ENCODE assay signal across 8 mouse cellular contexts in genomic region chr5:130170666-130171422, GRCm38 (mm10). TPM values are rescaled to one million over a fixed set of nuclear protein-coding genes. Genes with fewer than 3 reads are reported as not detected.
A peak's percentile ranks its signal among the peaks of the same experiment; 100 is the strongest.
DNase-seq lines count a peak whose midpoint lies in the region; ATAC-seq and TF ChIP-seq lines count a peak whose summit lies in the region.

No protein-coding gene starts in this region.

- peak overlapping the region; percentile 84 for H3K27ac ChIP-seq in kidney, adult 2 months (ENCODE audit: insufficient read depth, low read depth, low read length)
- H3K27ac ChIP-seq in forebrain, embryonic 13.5 days = peak overlapping the region; percentile 70
- H3K27ac ChIP-seq in liver, embryonic 12.5 days = peak overlapping the region; percentile 100
- H3K27ac ChIP-seq in stomach, postnatal 0 days (replicated peaks) = peak overlapping the region; percentile 95

- no peaks in the 10 kb centered on the region for H3K36me3 ChIP-seq in kidney, adult 2 months (ENCODE audit: control insufficient read depth, insufficient read depth, low read length)
- H3K36me3 ChIP-seq in forebrain, embryonic 13.5 days (ENCODE audit: poor library complexity, severe bottlenecking) = no peaks in the 10 kb centered on the region
- no peaks in the 10 kb centered on the region for H3K36me3 ChIP-seq in liver, embryonic 12.5 days
- H3K36me3 ChIP-seq in stomach, postnatal 0 days (ENCODE audit: control insufficient read depth, insufficient read depth, low read length) = no peaks in the 10 kb centered on the region

- peaks cover 12% of the 10 kb centered on the region for H3K4me1 ChIP-seq in kidney, adult 2 months (ENCODE audit: control insufficient read depth, insufficient read depth, low read length)
- H3K4me1 ChIP-seq in forebrain, embryonic 13.5 days = peaks cover 19% of the 10 kb centered on the region
- H3K4me1 ChIP-seq in liver, embryonic 12.5 days = peaks cover 69% of the 10 kb centered on the region
- H3K4me1 ChIP-seq in stomach, postnatal 0 days (replicated peaks; ENCODE audit: control insufficient read depth, insufficient read depth) = peaks cover 6% of the 10 kb centered on the region

- no peaks in the 10 kb centered on the region for H3K27me3 ChIP-seq in kidney, adult 2 months (replicated peaks; ENCODE audit: control insufficient read depth, insufficient read depth, low read length)
- H3K27me3 ChIP-seq in forebrain, embryonic 13.5 days = no peaks in the 10 kb centered on the region
- H3K27me3 ChIP-seq in liver, embryonic 12.5 days (replicated peaks) = no peaks in the 10 kb centered on the region
- H3K27me3 ChIP-seq in stomach, postnatal 0 days (ENCODE audit: control insufficient read depth, insufficient read depth, low read length) = no peaks in the 10 kb centered on the region

- peak overlapping the region; percentile 69 for H3K4me3 ChIP-seq in kidney, adult 2 months (ENCODE audit: insufficient read depth, low read depth, low read length)
- H3K4me3 ChIP-seq in forebrain, embryonic 13.5 days = peak overlapping the region; percentile 91
- peak overlapping the region; percentile 93 for H3K4me3 ChIP-seq in liver, embryonic 12.5 days
- H3K4me3 ChIP-seq in stomach, postnatal 0 days (ENCODE audit: low read depth, low read length) = peak overlapping the region; percentile 79

- WGBS in kidney, adult 2 months = 5% methylated on average over 6 of the region's 6 CpGs
- 13% methylated on average over 6 of the region's 6 CpGs for WGBS in forebrain, embryonic 13.5 days
- WGBS in liver, embryonic 12.5 days (ENCODE audit: insufficient replicate concordance) = 3% methylated on average over 6 of the region's 6 CpGs
- WGBS in stomach, postnatal 0 days = 12% methylated on average over 6 of the region's 6 CpGs

- ATAC-seq in forebrain, embryonic 13.5 days = no peak
- peak; percentile 84 for ATAC-seq in liver, embryonic 12.5 days
- no peak for ATAC-seq in stomach, postnatal 0 days (ENCODE audit: low FRiP score, low TSS enrichment)

- no peaks in the 10 kb centered on the region for H3K9me3 ChIP-seq in forebrain, embryonic 13.5 days (replicated peaks)
- H3K9me3 ChIP-seq in liver, embryonic 12.5 days (replicated peaks) = no peaks in the 10 kb centered on the region
- H3K9me3 ChIP-seq in stomach, postnatal 0 days (ENCODE audit: control insufficient read depth, low read length) = no peaks in the 10 kb centered on the region

- peak; percentile 39 for DNase-seq in kidney, adult 2 months
- no peak for DNase-seq in kidney, postnatal 14 days
- peak; percentile 78 for DNase-seq in MEL-GATA-1-ER (ENCODE audit: extremely low read depth, low read depth)
- no peak for DNase-seq in stomach, postnatal 0 days (ENCODE audit: low spot score)
- no peak for DNase-seq in retina, embryonic 14.5 days (ENCODE audit: low spot score)
- no peak for DNase-seq in yolk sac, embryonic 10.5 days (ENCODE audit: low spot score)

- no peak for TF ChIP-seq POLR2A in kidney, adult 2 months (IDR thresholded peaks at IDR 0.05; ENCODE audit: low read depth, low read length)

- TF ChIP-seq EP300 in stomach, postnatal 0 days (optimal IDR thresholded peaks at IDR 0.05) = no peak

- H3K9ac ChIP-seq in forebrain, embryonic 13.5 days = peak overlapping the region; percentile 94
- H3K9ac ChIP-seq in liver, embryonic 12.5 days = peak overlapping the region; percentile 97
- H3K9ac ChIP-seq in stomach, postnatal 0 days (ENCODE audit: low read length) = peak overlapping the region; percentile 91

- peak overlapping the region; percentile 68 for H3K4me2 ChIP-seq in forebrain, embryonic 13.5 days
- H3K4me2 ChIP-seq in liver, embryonic 12.5 days = peak overlapping the region; percentile 82
- peak overlapping the region; percentile 69 for H3K4me2 ChIP-seq in stomach, postnatal 0 days (replicated peaks; ENCODE audit: low read depth)

- TF ChIP-seq CTCF in kidney, adult 2 months (conservative IDR thresholded peaks at IDR 0.05; ENCODE audit: insufficient read depth, insufficient read length, low read depth, low read length) = no peak
- TF ChIP-seq CTCF in stomach, postnatal 0 days (IDR thresholded peaks at IDR 0.05; ENCODE audit: low read depth) = no peak

RNA-seq across cellular contexts. Expression of gene Rabgef1, which starts 0.8 kb away (rescaled TPM):
- 18.4 and 20.9 TPM in 2 replicates for polyA plus RNA-seq in kidney, adult 2 months (2012; rRNA removed)
- polyA plus RNA-seq in forebrain, embryonic 13.5 days (2015; fragmentation: Nextera tagmentation; extraction: Ambion mirVana) = 32.8 and 34.6 TPM in 2 replicates
- polyA plus RNA-seq in liver, embryonic 12.5 days (2016; fragmentation: Nextera tagmentation; extraction: Ambion mirVana) = 31.9 and 34.5 TPM in 2 replicates
- 33.0 and 33.6 TPM in 2 replicates for polyA plus RNA-seq in stomach, postnatal 0 days (2015; fragmentation: Nextera tagmentation; extraction: Ambion mirVana)

RNA-seq across cellular contexts. Expression of gene Kctd7, which starts 26.2 kb away (rescaled TPM):
- 2.4 and 4.3 TPM in 2 replicates for polyA plus RNA-seq in kidney, adult 2 months (2012; rRNA removed)
- polyA plus RNA-seq in forebrain, embryonic 13.5 days (2015; fragmentation: Nextera tagmentation; extraction: Ambion mirVana) = 8.3 and 8.9 TPM in 2 replicates
- 7.8 and 8.0 TPM in 2 replicates for polyA plus RNA-seq in liver, embryonic 12.5 days (2016; fragmentation: Nextera tagmentation; extraction: Ambion mirVana)
- polyA plus RNA-seq in stomach, postnatal 0 days (2015; fragmentation: Nextera tagmentation; extraction: Ambion mirVana) = 2.3 and 2.4 TPM in 2 replicates

RNA-seq across cellular contexts. Expression of gene Tmem248, which starts 46.0 kb away (rescaled TPM):
- polyA plus RNA-seq in kidney, adult 2 months (2012; rRNA removed) = 29.2 and 30.9 TPM in 2 replicates
- polyA plus RNA-seq in forebrain, embryonic 13.5 days (2015; fragmentation: Nextera tagmentation; extraction: Ambion mirVana) = 21.8 and 22.3 TPM in 2 replicates
- polyA plus RNA-seq in liver, embryonic 12.5 days (2016; fragmentation: Nextera tagmentation; extraction: Ambion mirVana) = 45.4 and 46.4 TPM in 2 replicates
- 33.2 and 34.4 TPM in 2 replicates for polyA plus RNA-seq in stomach, postnatal 0 days (2015; fragmentation: Nextera tagmentation; extraction: Ambion mirVana)

Comparison
In these comparisons a context has a peak if more than half of its experiments do, and no peak if none do; other contexts are left out.
1. DNase-seq: peak in kidney, adult 2 months (single experiment) and MEL-GATA-1-ER (single experiment); none in kidney, postnatal 14 days (single experiment), stomach, postnatal 0 days (single experiment), retina, embryonic 14.5 days (single experiment) and yolk sac, embryonic 10.5 days (single experiment).
2. Peak in every context shown above with its lines, with median percentiles within 50 percentile points of each other: H3K27ac ChIP-seq, H3K4me3 ChIP-seq, H3K4me2 ChIP-seq and H3K9ac ChIP-seq.